Mouse (Mus musculus): ENCODE results near the gene Npm1.

The Npm1 gene

DNA sequence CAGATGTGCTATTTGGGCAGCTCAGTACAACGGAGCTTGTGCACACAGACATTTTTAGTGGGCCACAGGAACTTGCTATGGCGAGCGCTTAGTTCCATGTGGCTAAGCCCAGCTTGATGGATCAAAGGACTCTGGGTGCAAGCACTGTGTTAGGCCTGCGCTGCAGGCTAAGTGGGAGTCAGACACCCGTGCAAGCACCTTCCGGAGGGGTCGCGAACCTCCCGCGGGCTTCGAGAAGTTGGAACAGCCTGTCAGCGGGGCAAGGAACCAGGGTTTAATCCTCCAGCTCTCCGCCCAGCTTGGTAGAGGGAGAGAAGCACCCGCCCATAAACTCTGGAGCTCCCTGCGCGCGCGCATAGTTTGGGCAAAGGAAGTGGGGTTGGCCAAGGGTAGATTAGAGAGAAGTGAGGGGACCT, 17.7 kb upstream of the Npm1 start:
- DNase-seq (ENCODE audit: low read depth), result no peak

DNA sequence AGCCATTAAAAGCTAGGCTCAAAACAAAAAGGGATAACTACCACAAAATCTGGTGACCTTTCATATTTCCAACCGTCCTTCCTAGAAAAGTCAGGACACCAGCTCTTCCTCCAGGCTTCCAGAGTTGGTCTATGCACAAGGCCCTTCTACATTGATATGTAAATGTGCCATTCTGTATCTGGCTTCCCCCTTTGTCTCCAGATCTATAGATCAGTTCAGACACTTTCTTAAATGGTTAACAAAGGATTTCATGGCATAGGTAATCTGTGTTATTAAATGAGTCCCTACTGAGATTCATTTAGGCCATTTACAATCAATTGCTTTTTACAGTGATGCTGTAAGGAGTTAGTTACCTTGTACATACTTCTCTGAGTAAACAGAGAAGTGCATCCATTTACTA, 16.8 kb upstream of the Npm1 start:
- DNase-seq (ENCODE audit: low read depth), result no peak

DNA sequence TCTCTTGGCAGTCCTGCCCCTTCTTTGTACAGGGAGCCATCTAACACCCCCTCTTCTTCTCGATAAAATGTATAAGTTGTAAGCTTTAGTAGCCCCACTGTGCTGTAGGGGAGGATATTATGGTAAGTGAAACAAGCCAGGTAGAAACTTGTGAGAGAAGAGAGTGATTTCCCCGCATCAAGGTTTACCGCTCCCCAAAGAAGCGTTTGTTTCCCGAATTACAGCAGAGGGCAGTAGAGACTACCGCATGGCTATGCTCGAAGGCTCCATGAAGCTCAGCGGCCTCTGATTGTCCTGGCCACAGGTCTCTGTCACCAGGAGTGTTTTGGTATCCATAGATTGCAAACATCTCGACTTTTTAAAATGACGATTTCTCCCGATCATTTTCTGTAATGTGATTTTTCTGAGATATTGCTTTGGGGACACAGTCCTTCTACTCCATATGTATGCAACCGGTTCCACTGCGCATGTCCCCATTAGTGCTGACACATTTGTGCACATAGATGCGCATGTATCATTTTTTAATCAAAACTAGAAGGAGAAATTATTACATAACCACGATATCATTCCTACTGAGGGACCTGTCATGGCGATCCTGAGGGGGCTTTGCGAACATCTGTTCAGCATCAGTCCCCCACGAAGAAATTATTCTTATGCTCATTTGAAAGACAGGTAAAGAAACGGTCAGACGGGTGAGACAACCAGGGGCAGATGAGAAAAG, 13.7 kb upstream of the Npm1 start:
- DNase-seq (ENCODE audit: low read depth), result peak; percentile 51

DNA sequence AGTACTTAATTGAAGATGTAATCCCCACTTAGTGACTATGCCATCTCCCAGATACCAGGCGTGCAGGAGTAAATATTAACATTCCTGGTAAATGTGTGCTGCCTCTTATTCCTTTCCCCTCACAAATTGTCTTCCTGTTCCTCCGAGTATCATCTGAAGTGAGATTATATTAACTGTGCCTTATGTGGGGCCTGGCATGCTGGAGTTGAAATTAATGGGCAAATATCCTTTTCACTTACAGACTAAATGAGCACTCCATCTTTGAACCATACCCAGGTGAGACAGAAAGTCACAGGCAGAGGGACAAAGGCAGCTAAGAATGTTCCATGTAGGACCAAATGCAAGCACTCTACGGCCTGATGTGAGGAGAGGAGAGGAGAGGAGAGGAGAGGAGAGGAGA, 12.8 kb upstream of the Npm1 start:
- no peak for DNase-seq (ENCODE audit: low read depth)

DNA sequence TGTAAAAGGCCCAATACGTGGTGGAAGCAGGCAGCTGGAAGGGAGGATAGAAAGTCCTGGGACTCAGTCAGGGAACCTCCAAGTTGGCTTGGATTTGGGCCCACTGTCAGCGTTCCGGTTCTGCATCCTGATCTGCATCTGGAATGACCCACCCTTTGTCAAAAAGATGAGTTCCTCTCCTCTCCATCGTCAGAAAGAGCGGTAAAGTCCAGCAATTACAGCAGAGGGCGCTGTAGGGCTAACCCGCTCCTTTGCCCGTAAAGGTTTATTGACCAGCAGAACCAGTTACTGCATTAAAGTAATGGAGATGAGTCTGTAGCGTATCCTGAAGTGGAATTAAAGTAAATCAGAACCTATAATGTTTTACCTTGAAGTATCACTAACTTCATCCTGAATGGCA, 7.5 kb upstream of the Npm1 start:
- peak; percentile 74 for DNase-seq (ENCODE audit: low read depth)

DNA sequence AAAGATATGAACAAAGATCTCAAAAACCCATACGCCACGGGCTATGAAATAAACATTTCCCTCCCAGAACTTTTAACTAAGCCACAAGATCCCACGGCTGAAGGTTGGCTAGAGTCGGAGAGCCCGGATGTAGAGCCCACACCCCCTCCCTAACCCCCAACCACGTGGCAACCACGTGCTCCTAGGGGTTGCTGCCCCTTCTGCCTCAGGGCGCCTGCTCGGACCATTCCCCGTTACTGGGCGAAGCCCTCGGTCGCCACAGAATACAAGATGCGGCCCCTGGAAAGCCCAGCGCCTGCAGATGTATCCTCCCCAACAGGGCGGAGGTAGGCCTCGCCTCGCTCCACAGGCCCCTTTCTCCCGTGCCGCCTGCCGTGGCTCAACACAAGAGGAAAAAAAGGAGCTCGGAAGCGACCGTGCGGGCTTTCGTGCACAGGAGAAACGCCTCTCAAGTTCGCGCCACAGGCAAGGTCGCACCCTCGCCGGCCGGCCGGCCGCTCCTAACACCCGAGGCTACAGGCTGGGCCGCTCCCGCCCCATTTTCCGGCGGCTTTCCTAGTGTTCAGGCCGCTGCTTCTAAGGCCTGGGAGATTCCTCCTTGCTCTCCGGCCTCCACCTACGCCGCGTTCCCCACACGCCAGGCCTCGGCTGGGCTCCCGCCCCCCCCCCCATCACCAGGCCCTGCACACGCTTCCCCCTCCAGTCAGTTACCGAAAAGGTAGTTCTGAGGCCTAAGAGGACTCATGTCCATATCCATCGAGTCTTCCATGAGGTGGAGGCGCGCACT, 602 bp downstream of the Npm1 start:
- DNase-seq (ENCODE audit: low read depth), result peak; percentile 86

DNA sequence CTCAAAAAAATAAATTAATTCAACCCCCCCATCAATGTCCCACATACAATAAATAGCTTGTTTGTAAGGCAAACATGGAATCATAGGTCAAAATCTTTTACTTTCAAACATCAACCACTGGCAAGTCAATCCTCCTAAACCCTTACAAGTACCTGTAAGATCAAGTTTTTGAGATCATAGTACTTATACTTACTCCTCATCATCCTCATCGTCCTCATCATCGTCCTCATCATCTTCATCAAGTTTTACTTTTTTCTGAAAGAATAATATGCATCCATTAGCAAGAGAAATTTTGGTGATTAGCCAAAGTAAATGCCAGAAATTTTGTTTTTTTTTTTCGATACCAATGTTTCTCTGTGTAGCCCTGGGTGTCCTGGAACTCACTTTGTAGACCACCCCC, 3.3 kb downstream of the Npm1 start:
- DNase-seq (ENCODE audit: low read depth), result no peak

DNA sequence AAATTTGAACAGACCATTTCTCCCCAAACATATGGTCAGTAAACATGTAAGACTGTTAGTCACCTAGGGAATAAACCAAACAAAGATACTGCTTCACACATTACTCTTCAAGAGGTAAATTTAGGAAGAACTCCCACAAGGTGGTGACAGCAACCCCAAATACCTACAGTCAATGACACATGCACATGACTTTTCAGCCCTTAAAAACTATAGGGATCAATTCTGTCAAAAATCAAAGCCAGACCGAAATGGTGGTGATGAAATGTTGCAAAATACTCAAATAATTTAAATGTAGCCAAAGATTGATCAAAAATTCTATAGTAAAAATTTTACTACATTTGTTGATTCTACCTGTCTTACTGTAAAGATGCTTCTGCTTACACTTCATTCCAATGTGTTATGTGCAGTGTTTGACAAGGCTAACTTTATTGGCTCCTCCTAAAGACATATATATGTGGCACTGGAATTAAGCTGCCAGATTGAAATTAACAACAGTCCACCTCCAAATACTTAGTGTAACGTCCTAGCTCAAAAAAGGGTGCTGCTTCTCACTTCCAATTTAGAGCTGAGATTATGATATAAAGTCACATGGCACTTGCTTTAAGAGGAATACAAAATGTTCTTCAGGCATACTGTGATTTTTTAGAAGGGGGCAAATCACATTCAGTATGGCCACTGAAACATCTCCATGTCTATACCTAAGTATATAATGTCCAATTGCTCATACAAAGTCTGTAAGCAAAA, 5.4 kb downstream of the Npm1 start:
- no peak for DNase-seq (ENCODE audit: low read depth)

DNA sequence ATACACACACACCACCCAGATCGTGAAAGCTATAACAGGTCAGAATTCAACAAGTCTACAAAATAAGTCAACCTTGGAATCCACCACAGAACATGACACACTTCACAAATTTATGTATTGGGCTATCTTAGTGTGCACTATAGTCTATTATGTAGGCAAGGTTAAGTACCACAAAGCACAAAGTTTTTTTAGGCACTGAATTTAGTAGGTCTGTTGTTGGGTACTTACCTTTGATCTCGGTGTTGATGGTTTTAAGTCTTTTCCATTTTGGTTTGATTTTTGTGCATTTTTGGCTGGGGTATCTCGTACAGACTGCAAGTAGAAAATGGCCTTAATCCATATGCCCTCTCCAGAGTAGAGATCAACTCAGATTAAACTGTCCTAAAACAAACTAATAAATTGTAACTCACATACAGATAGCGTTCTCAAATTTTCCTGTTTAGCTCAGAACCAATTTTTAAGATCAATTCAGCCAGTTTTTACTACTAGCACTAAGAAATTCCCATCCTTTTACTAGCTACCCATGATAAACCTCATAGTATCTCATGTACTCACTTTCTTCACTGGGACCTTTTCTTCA, 6.5 kb downstream of the Npm1 start:
- no peak for DNase-seq (ENCODE audit: low read depth)

DNA sequence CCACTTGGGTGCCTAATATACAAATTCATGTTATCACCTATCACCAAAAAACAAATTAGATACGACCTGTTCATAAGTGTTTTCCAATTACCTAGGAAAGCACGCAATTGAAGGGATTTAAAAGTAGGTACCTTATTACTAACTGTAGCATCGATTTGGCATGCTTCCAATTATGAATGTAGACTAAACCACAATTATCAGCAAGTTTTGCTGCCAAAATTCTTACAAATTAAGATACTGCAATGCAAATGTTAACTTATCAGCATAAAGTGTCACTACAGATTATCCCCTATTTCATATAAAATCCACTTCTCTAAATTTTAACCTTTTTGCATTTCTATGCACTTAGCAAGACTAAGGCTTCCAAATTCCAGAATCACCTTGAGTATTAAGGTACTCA, 8.5 kb downstream of the Npm1 start:
- DNase-seq (ENCODE audit: low read depth), result no peak

DNA sequence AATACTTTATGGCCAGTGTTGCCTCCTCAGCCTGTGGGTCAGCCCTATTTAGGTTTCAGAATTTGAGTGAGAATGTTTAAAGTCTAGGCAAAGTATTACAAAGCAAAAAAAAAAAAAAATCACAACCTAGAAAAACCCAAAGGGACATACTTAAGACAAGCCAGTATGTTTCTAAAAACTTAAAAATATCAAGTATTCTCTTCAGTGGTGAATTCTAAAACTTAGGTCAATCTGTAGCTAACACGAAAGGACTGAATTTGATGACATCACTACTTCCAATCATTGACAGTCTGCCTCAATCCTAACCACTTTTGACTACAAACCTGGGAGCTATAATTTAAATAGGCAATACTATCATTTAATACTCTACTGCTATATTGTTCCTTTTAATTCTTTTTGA, 10.0 kb downstream of the Npm1 start:
- DNase-seq (ENCODE audit: low read depth), result no peak

DNA sequence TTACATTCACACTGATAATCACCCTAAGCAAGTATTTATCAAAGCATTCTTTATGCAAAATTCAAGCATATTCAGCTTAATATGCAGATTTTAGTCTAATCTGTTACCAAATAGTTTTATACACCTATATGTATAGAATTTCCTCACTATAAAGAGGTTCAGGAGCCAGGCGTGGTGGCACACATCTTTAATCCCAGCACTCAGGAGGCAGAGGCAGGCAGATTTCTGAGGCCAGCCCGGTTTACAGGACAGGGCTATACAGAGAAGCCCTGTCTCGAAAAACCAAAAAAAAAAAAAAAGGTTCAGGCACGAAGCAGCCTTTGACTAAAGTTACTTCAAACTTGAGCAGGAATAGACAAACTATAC, 11.2 kb downstream of the Npm1 start:
- no peak for DNase-seq (ENCODE audit: low read depth)

DNA sequence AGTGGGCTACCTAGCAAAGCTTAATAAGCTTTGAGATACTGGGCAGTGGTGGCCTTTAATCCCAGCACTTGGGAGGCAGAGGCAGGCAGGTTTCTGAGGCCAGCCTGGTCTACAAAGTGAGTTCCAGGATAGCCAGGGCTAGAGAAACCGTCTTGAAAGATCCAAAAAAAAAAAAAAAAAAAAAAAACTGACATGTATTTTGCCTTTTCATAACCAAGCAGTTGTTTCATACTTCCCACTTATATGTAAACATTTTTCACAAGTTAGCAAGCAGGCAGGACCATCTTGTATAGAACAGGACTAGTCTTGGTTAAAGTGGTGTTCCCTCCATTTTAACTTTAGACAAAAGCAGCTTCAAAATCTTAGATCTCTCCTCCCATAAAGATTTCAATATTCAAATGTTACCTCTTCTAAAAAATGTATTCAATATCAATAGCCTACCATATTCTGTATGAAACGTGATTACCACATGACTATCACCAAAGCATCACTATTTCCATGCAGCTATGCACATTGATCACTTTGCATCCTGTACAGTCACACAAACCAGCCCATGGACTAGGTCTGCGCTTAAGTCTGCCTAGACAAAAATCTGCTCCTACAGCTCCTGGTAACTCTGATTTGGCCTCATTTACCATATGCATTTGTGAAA, 11.8 kb downstream of the Npm1 start:
- no peak for DNase-seq (ENCODE audit: low read depth)

DNA sequence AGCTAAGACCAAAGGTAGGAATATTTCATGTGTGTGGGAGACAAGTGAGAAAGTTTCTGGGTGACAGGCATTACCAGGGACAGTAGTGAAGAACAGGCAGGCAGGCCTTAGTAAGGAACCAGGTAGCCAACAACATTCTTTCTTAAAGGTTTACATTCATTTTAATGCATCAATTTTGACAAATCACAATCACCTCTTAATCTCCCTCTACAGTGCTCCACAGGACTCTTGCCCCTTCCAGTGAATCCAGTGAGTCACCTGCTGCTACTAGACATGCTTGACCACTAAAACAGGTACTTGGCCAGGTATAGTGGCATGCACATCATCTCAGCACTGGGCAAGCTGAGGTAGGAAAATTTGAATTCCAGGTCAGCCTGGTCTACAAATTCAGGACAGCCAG, 12.6 kb downstream of the Npm1 start:
- no peak for DNase-seq (ENCODE audit: low read depth)

DNA sequence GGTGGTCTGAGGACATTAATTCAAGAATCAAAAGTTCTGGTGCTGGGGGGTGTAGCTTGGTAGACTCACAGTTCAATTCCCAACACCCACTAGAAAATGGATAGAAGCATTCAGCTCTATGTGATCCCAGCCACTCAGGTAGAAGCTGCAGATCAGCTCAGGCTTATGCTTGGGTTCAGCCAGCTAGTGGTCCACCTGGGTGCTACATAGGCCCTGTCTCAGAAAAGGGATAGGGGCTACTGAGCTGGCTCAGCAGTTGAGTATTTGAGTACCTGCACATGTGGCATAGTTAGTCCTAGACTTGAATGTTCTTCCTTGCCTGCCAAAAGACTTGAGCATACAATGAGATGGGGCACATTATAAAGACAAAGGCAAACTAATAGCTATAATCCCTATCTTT, 13.6 kb downstream of the Npm1 start:
- no peak for DNase-seq (ENCODE audit: low read depth)

DNA sequence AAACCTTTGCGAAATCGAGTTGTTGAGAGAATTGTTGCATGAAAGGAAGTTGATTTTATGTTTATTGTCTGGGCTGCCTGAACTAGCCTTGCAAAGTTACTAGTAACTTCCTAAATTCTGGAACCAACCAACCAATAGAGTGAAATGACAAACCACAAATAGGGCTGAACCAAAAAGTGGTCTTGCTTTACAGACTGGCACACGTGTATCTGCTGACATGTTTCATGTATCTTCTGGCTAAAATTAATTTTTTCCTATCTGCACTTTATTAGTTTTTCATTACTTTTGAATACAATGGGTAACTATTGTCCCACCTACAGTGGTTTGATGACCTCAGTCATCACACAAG, 13.9 kb downstream of the Npm1 start:
- no peak for DNase-seq (ENCODE audit: low read depth)

DNA sequence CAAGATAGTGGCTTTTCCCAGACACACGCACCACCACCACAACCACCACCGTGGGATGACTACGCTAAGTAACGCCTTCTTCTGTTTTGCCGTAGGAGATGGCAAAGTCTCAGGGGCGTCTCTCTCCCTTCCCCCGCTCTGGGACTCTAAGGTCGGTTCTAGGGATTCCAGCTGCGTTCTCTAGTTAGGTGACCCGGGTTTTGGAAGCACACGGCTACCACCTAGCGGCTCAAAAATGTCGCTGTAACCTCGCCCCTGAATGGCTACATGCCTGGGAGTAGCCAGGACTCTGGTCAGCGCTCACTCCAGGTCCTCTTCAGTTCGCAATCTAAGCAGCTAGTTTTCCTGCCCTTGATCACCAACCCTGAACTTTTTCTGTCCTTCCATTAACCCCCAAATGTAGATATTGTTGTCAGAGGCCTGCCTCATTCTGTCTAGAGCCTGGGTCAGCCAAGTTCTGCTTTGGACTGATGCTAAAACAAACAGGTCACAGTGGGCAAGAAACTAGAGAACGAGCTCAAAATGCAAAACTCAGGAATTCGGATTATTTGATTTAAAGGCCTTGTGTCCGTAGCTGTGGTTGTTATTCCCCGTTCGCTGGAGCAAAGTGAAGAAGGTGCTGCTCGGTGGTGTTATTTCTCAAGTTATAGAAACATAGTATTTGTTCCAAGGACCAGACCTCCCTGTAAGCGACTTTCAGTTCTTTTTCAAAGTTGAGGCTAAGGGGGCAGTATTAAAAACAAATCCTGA, 14.5 kb downstream of the Npm1 start:
- DNase-seq (ENCODE audit: low read depth), result peak; percentile 87

DNA sequence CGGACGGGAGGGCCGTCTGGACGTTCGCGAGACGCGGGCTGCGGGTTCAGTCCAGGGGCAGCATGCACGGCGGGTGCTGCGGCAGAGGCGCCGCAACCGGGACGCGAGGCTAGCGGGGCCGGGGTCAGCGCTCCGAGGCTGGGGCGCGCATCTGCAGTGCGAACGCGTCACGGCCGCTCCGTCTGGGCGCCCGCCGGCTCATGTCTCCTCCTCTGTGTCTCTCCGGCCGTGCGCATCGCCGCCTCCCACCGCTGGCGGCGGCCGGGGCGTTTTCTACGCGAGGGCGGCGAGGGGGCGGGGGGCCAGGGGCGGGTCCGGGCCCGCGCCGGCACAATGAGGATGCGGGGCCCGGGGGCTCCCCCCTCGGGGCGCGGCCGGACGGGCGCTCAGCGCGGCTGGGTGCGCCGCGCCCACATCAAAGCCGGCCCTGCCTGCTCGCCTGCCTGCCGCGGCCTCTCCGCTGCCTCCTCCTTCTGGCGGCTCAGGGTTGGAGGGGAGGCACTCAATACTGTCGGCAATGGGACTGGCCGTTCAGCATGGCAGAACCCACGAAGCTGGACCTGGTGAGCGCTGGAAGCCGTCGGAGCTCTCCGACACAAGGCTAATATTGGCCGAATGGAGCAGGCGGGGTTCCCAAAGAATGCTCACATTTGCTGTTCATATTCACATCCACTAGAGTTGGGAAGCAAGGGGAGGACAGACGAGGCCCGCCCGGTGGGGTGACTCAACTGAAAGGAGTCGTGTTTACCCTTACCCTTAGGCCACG, 15.3 kb downstream of the Npm1 start:
- DNase-seq (ENCODE audit: low read depth), result peak; percentile 73

DNA sequence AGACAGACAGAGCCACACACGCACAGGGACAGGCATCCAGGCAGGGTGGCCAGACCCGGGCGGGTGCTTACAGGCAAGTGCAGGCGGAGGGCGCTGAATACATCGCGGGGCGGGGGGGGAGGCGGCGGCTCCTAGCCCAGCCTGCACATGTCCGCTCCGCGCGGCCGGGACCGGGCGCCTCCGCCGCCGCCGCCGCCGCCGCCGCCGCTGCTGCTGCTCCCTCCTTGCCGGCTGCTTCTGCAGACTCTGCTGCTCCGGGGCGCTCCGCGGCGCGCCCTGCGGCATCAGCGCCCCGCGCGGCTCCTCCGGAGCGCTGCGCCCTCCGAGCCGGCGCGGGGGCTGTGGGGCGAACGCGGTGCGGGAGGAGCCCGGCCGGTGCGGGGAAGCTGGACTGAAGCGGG, 15.8 kb downstream of the Npm1 start, which contains the start of gene Fgf18:
Gene Fgf18, minus strand, starts transcription at position 230 of the 401 bp plus-strand sequence.
- DNase-seq (ENCODE audit: low read depth), result peak; percentile 50

DNA sequence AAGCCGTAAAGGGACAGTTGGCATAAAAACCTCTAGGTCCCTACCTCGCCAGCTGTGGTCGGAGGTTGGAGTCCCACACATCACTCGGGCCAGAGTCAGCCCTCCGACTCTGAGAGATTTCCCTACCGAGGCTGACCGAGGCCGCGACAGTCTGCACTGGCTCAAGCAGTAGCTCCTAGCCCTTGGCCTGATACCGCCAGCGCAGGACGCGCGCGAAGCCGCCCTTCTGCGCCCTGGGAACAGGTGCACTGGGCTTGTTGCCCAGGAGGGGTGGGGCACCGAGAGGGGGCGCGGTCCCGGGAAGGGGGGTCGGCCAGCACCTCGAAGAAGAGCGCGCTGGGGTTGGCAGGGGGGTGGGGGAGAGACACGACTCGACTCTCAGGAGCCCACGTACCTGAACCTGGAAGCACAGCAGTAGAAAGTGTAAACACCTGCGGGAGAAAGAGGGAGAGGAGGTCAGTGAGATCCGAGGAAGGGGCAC, 16.3 kb downstream of the Npm1 start:
- peak; percentile 35 for DNase-seq (ENCODE audit: low read depth)

DNA sequence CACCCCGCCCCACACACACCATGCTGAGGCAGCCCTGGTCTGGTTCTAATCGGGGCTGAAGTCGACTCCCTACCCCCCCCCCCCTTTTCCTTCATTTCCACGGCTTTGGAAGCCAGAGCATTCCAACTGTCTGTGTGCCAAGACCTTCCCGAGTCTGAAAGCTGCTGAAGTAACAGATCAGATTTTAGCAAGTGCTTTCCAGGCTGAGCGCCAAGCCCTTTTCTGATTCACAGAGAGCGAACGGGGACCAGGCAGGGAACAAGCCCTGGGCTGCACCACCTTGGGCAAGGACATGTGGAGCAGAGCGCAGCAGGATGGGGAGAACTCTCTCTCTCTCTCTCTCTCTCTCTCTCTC, 16.9 kb downstream of the Npm1 start:
- no peak for DNase-seq (ENCODE audit: low read depth)

All from induced T-regulatory cell, adult 2 months (primary cell).